Mouse (Mus musculus) layer of hippocampus, postnatal 14 days (tissue): ENCODE measurements at regions not wholly inside any gene's neighbourhood (a gene's known extent, or its start where the extent isn't known, plus 50 kb on each side); places are given as distances from the start of the nearest gene placed in this dataset.

Experiments
- DNase-seq, 2 experiments: peaks; one replicate each; pipeline ENCODE4 v3.0.0; 2021 to 2022; ENCODE audit warnings: low spot score in 2 of 2, mixed read lengths in 1 of 2

DNA sequence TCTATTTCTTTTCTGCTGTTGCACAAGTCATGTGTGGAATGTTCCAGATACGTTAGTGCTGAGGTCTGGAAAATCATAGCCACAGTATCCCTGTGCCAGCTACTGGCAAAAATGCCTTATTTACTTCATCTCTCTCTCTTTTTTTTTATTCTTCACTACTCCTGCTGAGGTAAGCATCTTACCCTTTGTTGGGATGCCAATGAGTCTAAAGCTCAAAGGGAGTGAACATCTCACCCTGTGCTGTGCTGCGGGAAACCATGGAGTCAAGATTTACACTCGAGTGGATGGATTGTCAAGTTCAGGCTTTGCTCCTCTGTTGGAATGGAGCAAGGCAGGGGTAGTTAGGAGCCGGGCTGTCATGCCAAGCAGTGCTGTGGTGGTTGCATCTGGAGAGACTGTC is 140.1 kb upstream of the Tmpo start:
- DNase-seq: no peak

DNA sequence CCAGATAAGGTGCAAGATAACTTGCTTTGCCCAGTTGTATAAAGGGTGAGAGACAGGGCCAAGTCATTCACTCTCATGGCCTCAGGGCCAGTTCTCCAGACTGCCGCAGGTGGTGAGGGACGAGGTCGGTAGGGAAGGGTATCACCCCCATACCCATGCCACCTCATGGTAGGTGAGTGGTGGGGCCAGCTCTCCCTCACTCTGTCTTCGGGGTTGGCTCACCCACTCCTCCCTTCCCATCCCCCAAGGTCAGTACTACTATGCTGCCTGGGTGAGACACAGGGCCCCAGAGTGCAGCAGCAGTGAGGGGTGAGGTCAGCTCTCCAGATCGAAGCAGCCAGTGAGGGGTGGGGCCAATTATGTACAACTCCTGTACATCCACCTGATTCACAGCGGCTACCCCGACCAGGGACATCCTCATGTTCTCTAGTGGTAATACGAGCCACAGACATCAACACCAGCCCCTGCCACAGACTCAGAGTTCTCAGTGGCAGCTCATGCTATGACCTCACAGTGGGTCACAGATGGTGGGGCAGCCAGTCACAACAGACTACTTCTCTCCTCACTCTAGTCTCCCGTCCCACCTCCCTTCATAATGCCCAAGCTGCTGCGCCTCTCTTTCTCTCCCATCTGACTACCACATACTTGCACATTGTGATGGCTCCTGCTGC is 138.5 kb upstream of the Tmpo start:
- DNase-seq: no peak

DNA sequence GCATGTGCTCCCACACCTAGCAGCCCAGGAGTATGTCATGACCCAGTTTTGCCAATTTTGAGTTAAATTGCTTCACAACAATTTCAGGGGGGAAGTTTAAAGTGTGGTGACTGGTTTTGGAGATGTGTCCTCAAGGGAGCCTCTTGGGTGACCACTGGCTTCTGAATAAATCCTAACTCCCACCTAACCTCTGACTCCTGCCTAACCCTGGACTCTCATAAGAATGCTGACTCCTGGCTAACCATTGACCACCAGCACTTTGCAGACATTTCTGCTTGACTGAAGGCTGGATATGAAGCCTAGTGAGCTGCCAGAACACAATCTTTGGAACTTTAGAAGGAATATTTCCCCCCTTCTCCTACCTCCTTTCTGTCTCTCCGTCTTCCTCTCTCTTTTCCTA is 133.3 kb upstream of the Tmpo start:
- no peak for DNase-seq

GRCm38 (mm10) chr10:91313316-91313715 is 132.2 kb upstream of the Tmpo start:
- DNase-seq: no peak

GRCm38 (mm10) chr10:91312913-91313312 is 131.8 kb upstream of the Tmpo start:
- no peak for DNase-seq

- DNase-seq: no peak
These were observed 119.0 kb upstream of the Tmpo start for GRCm38 (mm10) chr10:91300067-91300466.

- DNase-seq: peak; percentile 29 to 79
These were observed 116.8 kb upstream of the Tmpo start for GRCm38 (mm10) chr10:91297792-91298460.

DNA sequence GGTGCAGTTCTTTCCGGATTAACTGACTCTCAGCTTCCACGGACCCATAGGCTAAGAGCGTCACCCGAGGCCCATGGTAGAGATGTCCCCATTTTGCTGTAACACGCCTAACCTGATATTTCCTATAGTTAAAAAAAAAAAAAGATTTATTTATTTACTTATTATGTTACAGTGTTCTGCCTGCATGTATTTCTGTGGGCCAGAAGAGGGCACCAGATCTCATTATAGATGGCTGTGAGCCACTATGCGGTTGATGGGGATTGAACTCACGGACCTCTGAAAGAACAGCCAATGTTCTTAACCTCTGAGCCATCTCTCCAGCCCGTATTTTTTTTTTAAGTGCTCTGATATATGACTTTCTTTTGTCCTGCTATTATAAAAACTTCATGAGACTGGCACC is 114.2 kb upstream of the Tmpo start:
- DNase-seq: no peak

DNA sequence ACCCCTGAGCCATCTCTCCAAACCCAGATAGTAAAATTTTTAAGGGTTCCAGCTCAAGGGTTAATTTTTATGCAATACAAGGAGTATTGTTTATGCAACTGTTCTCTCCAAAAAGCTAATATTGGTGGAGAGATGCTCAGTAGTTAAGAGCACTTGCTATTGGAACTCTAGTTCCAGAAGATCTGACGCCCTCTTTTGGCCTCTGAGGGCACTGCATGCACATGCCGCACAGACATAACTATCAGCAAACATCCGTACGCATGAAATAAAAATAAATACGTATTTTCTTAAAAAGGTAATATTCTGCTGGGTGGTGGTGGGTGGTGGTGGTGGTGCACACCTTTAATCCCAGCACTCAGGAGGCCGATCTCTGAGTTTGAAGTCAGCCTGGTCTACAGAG is 112.1 kb upstream of the Tmpo start:
- DNase-seq: no peak

- DNase-seq: no peak
These were observed 103.1 kb upstream of the Tmpo start for GRCm38 (mm10) chr10:91284259-91284658.

GRCm38 (mm10) chr10:91270955-91271741 is 90.0 kb upstream of the Tmpo start:
- DNase-seq: peak; percentile 85 to 90

DNA sequence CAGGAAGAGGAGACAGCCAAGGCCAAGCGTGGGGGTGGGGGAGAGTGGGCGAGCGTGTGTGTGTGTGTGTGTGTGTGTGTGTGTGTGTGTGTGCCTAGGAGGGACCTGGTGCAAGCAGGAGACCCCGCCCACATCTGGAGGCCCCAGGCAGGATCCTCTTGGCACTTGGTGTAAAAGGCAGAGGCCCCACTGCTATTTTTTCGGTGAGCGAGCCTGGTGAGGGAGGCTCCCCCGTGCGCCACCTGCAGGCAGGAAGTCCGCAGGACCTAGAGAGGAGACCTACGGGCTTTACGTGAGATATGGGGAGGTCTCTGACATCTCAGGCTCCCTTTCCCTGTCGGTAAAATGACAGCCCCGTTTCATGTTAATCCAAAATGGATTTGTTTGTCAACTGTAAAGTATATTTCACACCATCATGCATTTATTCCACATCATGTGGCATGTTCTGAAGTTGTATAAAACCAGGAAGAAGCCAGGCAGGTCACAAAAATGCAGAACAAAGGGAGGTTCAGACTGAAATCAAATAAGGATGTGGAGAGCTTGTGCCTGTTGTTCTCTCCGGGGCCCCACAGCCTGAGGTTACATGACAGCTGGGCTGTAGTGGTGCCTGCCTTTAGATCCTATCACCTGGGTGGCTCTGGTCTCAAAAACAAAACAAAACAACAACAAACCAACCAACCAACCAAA is 89.3 kb upstream of the Tmpo start:
- peak; percentile 20 to 25 for DNase-seq

DNA sequence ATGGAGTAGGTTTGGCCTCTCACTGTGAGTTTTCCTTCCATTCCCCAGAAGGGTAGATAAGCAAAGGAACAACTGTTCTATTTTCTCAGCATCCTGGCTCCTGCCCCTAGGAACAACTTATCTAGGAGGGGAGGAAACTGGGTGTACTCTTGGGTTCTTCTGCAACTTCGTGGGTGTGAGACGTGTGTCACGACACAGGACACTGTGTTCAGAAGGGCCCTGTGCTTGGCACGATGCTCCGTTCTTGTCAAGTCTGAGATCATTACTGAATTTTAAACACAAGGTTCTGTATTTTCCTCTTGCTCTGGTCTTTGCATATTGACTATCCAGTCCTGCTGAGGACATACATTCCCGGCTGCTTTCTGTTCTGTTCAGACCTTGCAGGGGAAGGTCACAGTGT is 86.8 kb upstream of the Tmpo start:
- DNase-seq: no peak

GRCm38 (mm10) chr10:91260416-91260815 is 79.3 kb upstream of the Tmpo start:
- no peak for DNase-seq

GRCm38 (mm10) chr10:91249681-91250195 is 68.6 kb upstream of the Tmpo start:
- no peak for DNase-seq

- DNase-seq: no peak
These were observed 63.2 kb upstream of the Tmpo start for GRCm38 (mm10) chr10:91244297-91244696.

DNA sequence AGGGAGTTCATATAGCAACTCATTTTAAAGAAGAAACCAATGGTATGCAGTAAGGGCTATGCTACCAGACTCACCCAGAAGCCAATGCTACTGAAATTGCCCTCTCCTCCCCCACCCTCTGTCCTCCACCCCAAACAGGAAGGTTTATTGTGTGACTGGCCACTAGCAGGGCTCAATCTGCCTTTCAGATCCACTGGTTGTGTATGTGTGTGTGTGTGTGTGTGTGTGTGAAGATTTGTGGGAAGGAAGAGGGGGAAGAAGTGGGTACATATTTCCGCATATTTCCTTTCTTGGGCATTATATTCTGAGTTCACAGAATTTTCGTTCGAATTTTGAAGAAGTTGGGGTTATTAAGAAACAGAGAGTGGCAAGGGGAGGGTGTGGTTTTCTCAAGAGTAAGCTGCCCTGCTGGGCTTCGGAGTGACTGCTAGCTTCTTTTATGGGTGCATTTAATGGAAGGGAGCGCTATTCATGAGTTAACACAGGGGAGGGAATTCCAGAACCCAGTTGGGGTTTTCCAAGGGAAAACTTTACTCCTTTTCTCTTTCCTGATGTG is 61.5 kb upstream of the Tmpo start:
- DNase-seq: no peak

GRCm38 (mm10) chr10:91241611-91242005 is 60.5 kb upstream of the Tmpo start:
- DNase-seq: no peak

- DNase-seq: no peak
These were observed 59.9 kb upstream of the Tmpo start for GRCm38 (mm10) chr10:91240856-91241610.

DNA sequence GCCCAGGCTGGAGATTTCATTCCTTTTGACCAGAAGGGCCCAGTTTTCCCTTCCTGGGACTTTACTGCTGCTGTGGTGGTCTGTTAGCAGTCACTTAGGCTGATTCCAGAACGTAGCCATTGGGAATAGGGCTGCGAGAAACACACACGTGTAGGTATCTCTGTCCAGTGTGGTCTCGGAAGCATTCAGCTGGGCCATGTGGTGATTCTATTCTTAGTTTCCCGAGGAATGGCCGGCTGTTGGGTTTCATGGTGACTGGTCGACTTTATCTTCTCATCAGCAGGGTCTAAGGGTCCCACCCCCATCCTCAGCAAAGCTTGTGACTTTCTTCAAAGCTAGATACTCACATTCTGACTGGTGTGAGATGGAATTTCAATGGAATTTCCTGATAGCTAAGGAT is 59.2 kb upstream of the Tmpo start:
- no peak for DNase-seq
